Mouse (Mus musculus): ENCODE results near the gene Olfr916.

DNA sequence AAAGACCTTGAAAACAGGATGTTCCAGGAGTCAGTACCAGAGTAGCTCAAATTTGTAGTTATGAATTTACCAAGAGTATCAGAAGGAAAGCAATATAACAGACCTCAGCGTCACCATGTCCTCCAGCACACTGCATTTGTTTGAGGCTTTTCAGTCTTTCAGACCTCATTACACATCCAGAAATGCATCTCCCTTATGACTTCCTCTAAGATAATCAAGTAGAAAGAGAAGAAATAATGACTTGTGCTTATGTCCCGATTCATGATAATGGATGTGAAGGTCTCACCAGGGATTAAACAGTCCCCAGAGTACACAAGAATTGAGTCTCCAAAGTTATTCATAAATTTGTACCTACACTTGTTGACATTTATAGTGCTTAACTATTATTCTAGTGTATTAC is 14.8 kb upstream of the Olfr916 start, which contains the start of gene Olfr918:
- TF ChIP-seq CTCF (IDR thresholded peaks at IDR 0.05; ENCODE audit: low read depth, low read length) = no peak
- TF ChIP-seq POLR2A (IDR thresholded peaks at IDR 0.05; ENCODE audit: insufficient read depth, low read length) = no peak

Measured in ES-Bruce4 (cell line).